Mouse (Mus musculus): Measurements from ENCODE around the gene Socs1. TPM values are rescaled to one million over a fixed set of nuclear protein-coding genes. Genes with fewer than 3 reads are reported as not detected.
"Not testable (repeated sequence)": the region's sequence is repeated elsewhere in the genome, so short reads cannot be mapped to it uniquely, and the experiment has no call there.

Gene Socs1
- polyA plus RNA-seq, 1 experiment from 2014 or later = 2.5 TPM

DNA sequence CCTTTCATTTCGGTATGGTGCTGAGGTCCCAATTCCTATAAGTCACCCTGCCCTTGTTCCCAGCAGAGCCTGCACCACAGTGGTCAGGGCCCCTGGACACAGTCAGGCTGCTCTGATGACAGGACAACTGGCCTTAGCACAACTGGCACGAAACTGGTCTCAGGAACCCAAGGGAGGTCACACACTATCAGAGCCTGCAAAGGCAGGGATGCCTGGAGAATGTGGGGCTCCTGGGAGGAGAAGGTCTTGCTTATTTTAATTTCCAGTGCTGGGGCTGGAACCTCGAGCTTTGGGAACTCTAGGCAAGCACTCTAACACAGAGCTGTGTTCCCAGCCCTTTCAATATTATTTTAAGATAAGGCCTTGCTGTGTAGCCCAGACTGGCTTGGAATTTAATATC, 34.6 kb upstream of the Socs1 start:
- Histone ChIP-seq H3K4me2 (ENCODE audit: low read depth) (no peak overlapping the region), H3K36me3 (ENCODE audit: control insufficient read depth, insufficient read depth, low read length) (no peaks in the 10 kb centered on the region), H3K4me3 (ENCODE audit: low read depth, low read length) (no peak overlapping the region), H3K4me1 (ENCODE audit: control insufficient read depth, insufficient read depth, low read length) (no peaks in the 10 kb centered on the region), H3K27me3 (ENCODE audit: control insufficient read depth, insufficient read depth, low read length) (no peaks in the 10 kb centered on the region), H3K9ac (ENCODE audit: low read length) (no peak overlapping the region), H3K27ac (ENCODE audit: low read depth, low read length) (no peak overlapping the region), H3K9me3 (ENCODE audit: control insufficient read depth, low read length) (no peaks in the 10 kb centered on the region)
- no peak for DNase-seq (ENCODE audit: low spot score)
- 77% methylated on average over 3 of the region's 3 CpGs for WGBS
- ATAC-seq (ENCODE audit: insufficient read depth, low FRiP score, low TSS enrichment) = no peak

- Histone ChIP-seq H3K4me1 (ENCODE audit: control insufficient read depth, insufficient read depth, low read length) (no peaks in the 10 kb centered on the region), H3K9ac (ENCODE audit: low read length) (no peak overlapping the region), H3K27me3 (ENCODE audit: control insufficient read depth, insufficient read depth, low read length) (no peaks in the 10 kb centered on the region), H3K27ac (ENCODE audit: low read depth, low read length) (no peak overlapping the region), H3K36me3 (ENCODE audit: control insufficient read depth, insufficient read depth, low read length) (no peaks in the 10 kb centered on the region), H3K4me2 (ENCODE audit: low read depth) (no peak overlapping the region), H3K9me3 (ENCODE audit: control insufficient read depth, low read length) (no peaks in the 10 kb centered on the region), H3K4me3 (ENCODE audit: low read depth, low read length) (no peak overlapping the region)
- WGBS = 76% methylated on average over 4 of the region's 4 CpGs
- no peak for ATAC-seq (ENCODE audit: insufficient read depth, low FRiP score, low TSS enrichment)
- no peak for DNase-seq (ENCODE audit: low spot score)
Measured at GRCm38 (mm10) chr16:10818579-10819135, 33.3 kb upstream of the Socs1 start.

- ATAC-seq (ENCODE audit: insufficient read depth, low FRiP score, low TSS enrichment) = no peak
- 87% methylated on average over 4 of the region's 4 CpGs for WGBS
Measured at GRCm38 (mm10) chr16:10814864-10815263, 29.5 kb upstream of the Socs1 start.

DNA sequence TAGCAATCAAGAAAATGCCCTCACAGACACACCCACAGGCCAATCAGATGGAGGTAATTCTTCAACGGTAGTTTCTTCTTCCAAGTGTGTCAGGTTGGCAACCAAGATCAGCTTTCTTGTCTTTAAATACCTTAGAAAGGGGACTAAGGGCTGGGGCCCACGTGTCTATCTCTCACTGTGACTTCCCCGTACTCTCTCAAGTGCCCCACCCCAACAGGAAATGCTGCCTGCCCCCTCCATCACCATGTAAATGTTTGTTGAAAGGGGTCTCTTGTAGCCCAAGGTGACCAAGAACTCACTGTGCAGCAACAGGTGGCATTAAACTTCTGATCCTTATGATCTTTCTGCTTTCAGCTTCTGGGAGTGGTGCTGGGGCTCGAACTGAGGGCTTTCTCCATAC, 28.4 kb upstream of the Socs1 start:
- H3K4me3 ChIP-seq (ENCODE audit: low read depth, low read length) = no peak overlapping the region
- WGBS = 80% methylated on average over 4 of the region's 4 CpGs
- DNase-seq (ENCODE audit: low spot score) (no peak), ATAC-seq (ENCODE audit: insufficient read depth, low FRiP score, low TSS enrichment) (no peak)
- no peaks in the 10 kb centered on the region for H3K27me3 ChIP-seq (ENCODE audit: control insufficient read depth, insufficient read depth, low read length)
- H3K9me3 ChIP-seq (ENCODE audit: control insufficient read depth, low read length) = no peaks in the 10 kb centered on the region
- no peak overlapping the region for H3K27ac ChIP-seq (ENCODE audit: low read depth, low read length)
- H3K4me2 ChIP-seq (ENCODE audit: low read depth) = no peak overlapping the region
- no peaks in the 10 kb centered on the region for H3K4me1 ChIP-seq (ENCODE audit: control insufficient read depth, insufficient read depth, low read length)
- no peaks in the 10 kb centered on the region for H3K36me3 ChIP-seq (ENCODE audit: control insufficient read depth, insufficient read depth, low read length)
- no peak overlapping the region for H3K9ac ChIP-seq (ENCODE audit: low read length)

More at GRCm38 (mm10) chr16:10814864-10815263, 29.5 kb upstream of the Socs1 start:
- Histone ChIP-seq H3K9ac (ENCODE audit: low read length) (no peak overlapping the region), H3K27ac (ENCODE audit: low read depth, low read length) (no peak overlapping the region), H3K27me3 (ENCODE audit: control insufficient read depth, insufficient read depth, low read length) (no peaks in the 10 kb centered on the region), H3K4me3 (ENCODE audit: low read depth, low read length) (no peak overlapping the region), H3K9me3 (ENCODE audit: control insufficient read depth, low read length) (no peaks in the 10 kb centered on the region), H3K4me1 (ENCODE audit: control insufficient read depth, insufficient read depth, low read length) (no peaks in the 10 kb centered on the region), H3K36me3 (ENCODE audit: control insufficient read depth, insufficient read depth, low read length) (no peaks in the 10 kb centered on the region), H3K4me2 (ENCODE audit: low read depth) (no peak overlapping the region)
- DNase-seq (ENCODE audit: low spot score) = no peak

DNA sequence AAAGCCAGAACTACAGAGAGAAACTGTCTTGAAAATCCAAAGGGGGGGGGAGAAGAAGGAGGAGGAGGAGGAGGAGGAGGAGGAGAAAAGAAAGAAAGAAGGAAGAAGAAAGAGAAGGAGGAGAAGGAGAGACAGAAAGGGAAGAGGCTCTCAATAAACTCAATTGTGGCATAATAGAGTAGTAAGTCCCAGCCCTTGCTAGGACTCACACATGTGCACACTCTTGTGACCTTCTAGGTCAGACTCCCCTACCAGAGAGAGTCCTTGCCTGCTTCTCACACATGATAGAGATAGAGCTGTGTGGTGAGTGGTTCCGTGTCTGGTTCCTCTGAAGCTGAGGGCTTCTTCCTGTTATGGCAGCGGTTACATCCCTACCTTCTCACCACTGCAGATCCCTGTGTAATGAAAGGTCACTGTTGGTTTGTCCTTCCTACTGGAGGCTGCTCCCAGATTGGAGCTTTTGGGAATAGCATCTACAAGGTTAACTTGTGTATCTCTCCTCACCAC, 27.6 kb upstream of the Socs1 start, which contains the start of gene Gm11172:
Gene Gm11172, plus strand, starts transcription at position 51 of the 507 bp plus-strand sequence.
- DNase-seq (ENCODE audit: low spot score) (no peak), ATAC-seq (ENCODE audit: insufficient read depth, low FRiP score, low TSS enrichment) (no peak)
- no peak within 1 kb of the TSS for H3K4me2 ChIP-seq (ENCODE audit: low read depth)
- no peak within 1 kb of the TSS for H3K4me3 ChIP-seq (ENCODE audit: low read depth, low read length)
- 83% methylated on average over 2 of the region's 2 CpGs for WGBS
- no peak within 1 kb of the TSS for H3K27ac ChIP-seq (ENCODE audit: low read depth, low read length)
- no peaks in the 10 kb centered on the region for H3K36me3 ChIP-seq (ENCODE audit: control insufficient read depth, insufficient read depth, low read length)
- no peaks in the 10 kb centered on the region for H3K9me3 ChIP-seq (ENCODE audit: control insufficient read depth, low read length)
- no peak within 1 kb of the TSS for H3K9ac ChIP-seq (ENCODE audit: low read length)
- H3K4me1 ChIP-seq (ENCODE audit: control insufficient read depth, insufficient read depth, low read length) = no peaks in the 10 kb centered on the region
- no peaks in the 10 kb centered on the region for H3K27me3 ChIP-seq (ENCODE audit: control insufficient read depth, insufficient read depth, low read length)

DNA sequence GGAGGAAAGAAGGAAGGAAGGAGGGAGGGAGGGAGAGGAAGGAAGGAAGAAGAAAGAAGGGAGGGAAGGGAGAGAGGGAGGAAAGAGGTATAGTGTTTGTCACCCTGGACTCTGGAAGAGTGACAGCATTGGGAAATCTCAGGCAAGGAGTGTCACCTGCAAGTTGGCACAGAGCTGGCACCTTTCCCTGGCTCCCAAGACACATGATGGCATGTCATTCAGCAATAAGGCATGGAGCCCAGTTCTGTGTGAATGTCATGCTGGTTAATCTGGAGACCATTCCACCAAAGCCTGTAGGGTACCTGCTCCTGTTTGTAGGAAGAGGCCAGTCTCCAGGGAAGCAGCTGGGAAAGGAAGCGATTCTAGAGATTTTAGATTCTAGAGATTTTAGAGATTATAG, 25.0 kb upstream of the Socs1 start:
- Histone ChIP-seq H3K4me1 (ENCODE audit: control insufficient read depth, insufficient read depth, low read length) (no peaks in the 10 kb centered on the region), H3K4me2 (ENCODE audit: low read depth) (no peak overlapping the region), H3K27ac (ENCODE audit: low read depth, low read length) (no peak overlapping the region), H3K9ac (ENCODE audit: low read length) (no peak overlapping the region), H3K4me3 (ENCODE audit: low read depth, low read length) (no peak overlapping the region), H3K9me3 (ENCODE audit: control insufficient read depth, low read length) (no peaks in the 10 kb centered on the region), H3K27me3 (ENCODE audit: control insufficient read depth, insufficient read depth, low read length) (no peaks in the 10 kb centered on the region), H3K36me3 (ENCODE audit: control insufficient read depth, insufficient read depth, low read length) (no peaks in the 10 kb centered on the region)
- DNase-seq (ENCODE audit: low spot score) (no peak), ATAC-seq (ENCODE audit: insufficient read depth, low FRiP score, low TSS enrichment) (no peak)
- 93% methylated on average over 1 of the region's 1 CpGs for WGBS

GRCm38 (mm10) chr16:10805789-10806527, 20.6 kb upstream of the Socs1 start, which contains the start of gene Prm1:
TSS of gene Prm1 (minus strand) at chr16:10805839.
- 81% methylated on average over 10 of the region's 10 CpGs for WGBS
- Histone ChIP-seq H3K36me3 (ENCODE audit: control insufficient read depth, insufficient read depth, low read length) (no peaks in the 10 kb centered on the region), H3K4me1 (ENCODE audit: control insufficient read depth, insufficient read depth, low read length) (no peaks in the 10 kb centered on the region), H3K9ac (ENCODE audit: low read length) (no peak within 1 kb of the TSS), H3K27me3 (ENCODE audit: control insufficient read depth, insufficient read depth, low read length) (no peaks in the 10 kb centered on the region), H3K9me3 (ENCODE audit: control insufficient read depth, low read length) (no peaks in the 10 kb centered on the region), H3K4me2 (ENCODE audit: low read depth) (no peak within 1 kb of the TSS), H3K27ac (ENCODE audit: low read depth, low read length) (no peak within 1 kb of the TSS), H3K4me3 (ENCODE audit: low read depth, low read length) (no peak within 1 kb of the TSS)
- DNase-seq (ENCODE audit: low spot score) = no peak
- no peak for ATAC-seq (ENCODE audit: insufficient read depth, low FRiP score, low TSS enrichment)

- 80% methylated on average over 3 of the region's 3 CpGs for WGBS
- H3K4me2 ChIP-seq (ENCODE audit: low read depth); H3K9me3 ChIP-seq (ENCODE audit: control insufficient read depth, low read length); DNase-seq (ENCODE audit: low spot score); H3K27me3 ChIP-seq (ENCODE audit: control insufficient read depth, insufficient read depth, low read length); H3K9ac ChIP-seq (ENCODE audit: low read length); H3K4me1 ChIP-seq (ENCODE audit: control insufficient read depth, insufficient read depth, low read length); ATAC-seq (ENCODE audit: insufficient read depth, low FRiP score, low TSS enrichment); H3K36me3 ChIP-seq (ENCODE audit: control insufficient read depth, insufficient read depth, low read length); H3K4me3 ChIP-seq (ENCODE audit: low read depth, low read length); H3K27ac ChIP-seq (ENCODE audit: low read depth, low read length): not testable (repeated sequence)
Measured at GRCm38 (mm10) chr16:10802420-10802819, 17.1 kb upstream of the Socs1 start.

DNA sequence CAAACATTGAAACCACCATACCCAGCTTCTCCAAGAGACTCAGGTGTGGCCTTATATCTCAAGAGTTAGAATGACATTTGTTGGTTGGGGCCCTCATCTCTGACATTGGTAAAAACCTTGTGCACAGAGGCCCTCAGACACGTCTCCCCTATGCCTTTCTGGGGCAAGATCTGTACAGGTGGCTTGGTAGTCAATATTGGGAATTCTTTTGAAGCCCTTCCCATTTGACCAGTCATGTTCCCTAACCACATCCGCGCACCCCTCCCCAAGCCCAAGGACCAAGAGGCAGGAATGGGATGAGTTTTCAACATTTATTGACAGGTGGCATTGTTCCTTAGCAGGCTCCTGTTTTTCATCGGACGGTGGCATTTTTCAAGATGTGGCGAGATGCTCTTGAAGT, 10.7 kb upstream of the Socs1 start, which contains the start of gene Prm2:
Gene Prm2, minus strand, starts transcription at position 101 of the 400 bp plus-strand sequence.
- H3K4me2 ChIP-seq (ENCODE audit: low read depth) = no peak within 1 kb of the TSS
- 0 out of 2 replicates have a peak, but pooled peaks cover 4% of the 10 kb centered on the region for H3K27me3 ChIP-seq (ENCODE audit: control insufficient read depth, insufficient read depth, low read length)
- no peak within 1 kb of the TSS for H3K4me3 ChIP-seq (ENCODE audit: low read depth, low read length)
- DNase-seq (ENCODE audit: low spot score) = no peak
- ATAC-seq (ENCODE audit: insufficient read depth, low FRiP score, low TSS enrichment) = no peak
- H3K36me3 ChIP-seq (ENCODE audit: control insufficient read depth, insufficient read depth, low read length) = no peaks in the 10 kb centered on the region
- 75% methylated on average over 6 of the region's 6 CpGs for WGBS
- H3K9ac ChIP-seq (ENCODE audit: low read length) = no peak within 1 kb of the TSS
- no peak within 1 kb of the TSS for H3K27ac ChIP-seq (ENCODE audit: low read depth, low read length)
- no peaks in the 10 kb centered on the region for H3K4me1 ChIP-seq (ENCODE audit: control insufficient read depth, insufficient read depth, low read length)
- H3K9me3 ChIP-seq (ENCODE audit: control insufficient read depth, low read length) = no peaks in the 10 kb centered on the region

Measured in neural tube, embryonic 11.5 days (tissue).